Mouse (Mus musculus) lung, adult 2 months (tissue): ENCODE measurements at regions not wholly inside any gene's neighbourhood (a gene's known extent, or its start where the extent isn't known, plus 50 kb on each side); places are given as distances from the start of the nearest gene placed in this dataset.

Source experiments
- CTCF ChIP-seq: fragments of 200-500 bp; IDR thresholded peaks from 2 replicates; pipeline ENCODE4 v1.5.1; 2011; ENCODE audit warnings: mild to moderate bottlenecking, low read length, control low read depth; ENCODE audit not compliant: insufficient read depth
- POLR2A ChIP-seq: fragments of 200-500 bp; IDR thresholded peaks from 2 replicates; pipeline ENCODE4 v1.6.1; 2011; ENCODE audit warnings: low read depth, mild to moderate bottlenecking, control low read depth, low read length, borderline replicate concordance; ENCODE audit errors: extremely low read depth

DNA sequence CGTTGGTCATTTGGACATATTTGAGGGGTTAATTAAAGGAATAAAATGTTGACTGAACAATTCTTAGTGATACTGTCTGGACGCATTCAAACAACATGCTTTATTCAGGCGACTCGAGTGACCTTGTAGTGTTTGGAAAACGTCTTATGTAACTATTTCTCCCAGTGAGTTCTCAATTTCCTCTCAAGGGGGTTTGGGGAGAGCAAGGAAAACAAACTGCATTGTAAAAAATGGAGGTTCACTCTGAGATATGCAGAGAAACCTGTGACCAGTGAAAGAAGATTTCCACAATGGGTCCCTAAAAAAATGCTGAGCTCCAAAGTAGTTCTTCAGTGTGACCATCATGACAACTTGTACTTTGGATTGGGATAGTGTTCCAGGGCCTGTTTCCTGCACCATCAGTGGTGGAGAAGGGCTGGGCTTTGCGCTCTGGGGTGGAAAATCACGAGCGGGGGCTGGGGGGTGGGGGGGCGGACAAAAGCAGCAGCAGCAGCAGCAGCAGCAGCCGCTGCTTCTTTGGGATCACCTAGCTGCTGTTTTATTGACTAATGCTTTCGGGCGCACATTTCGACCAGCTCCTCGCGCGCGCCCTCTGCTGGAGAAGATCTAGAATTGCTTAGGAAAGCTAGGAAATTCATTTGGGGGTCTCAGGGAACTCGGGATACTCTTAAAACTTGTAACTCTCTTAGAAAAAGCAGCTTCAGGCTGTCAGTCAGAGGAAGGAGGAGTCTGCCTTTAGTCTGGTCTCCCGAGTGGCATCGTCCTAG, 100.6 kb upstream of the Ralgapa2 start:
- peak; percentile 64 for TF ChIP-seq CTCF
- no peak for TF ChIP-seq POLR2A
